Mouse (Mus musculus) CH12.LX (cell line): ENCODE measurements around the gene Nf1.

Experiments
- CTCF ChIP-seq, 2 experiments: IDR thresholded peaks in 1 of 2; conservative IDR thresholded peaks in 1 of 2; 2 replicates each; pipeline ENCODE4 v1.5.1; 2011 to 2012; ENCODE audit warnings: low read depth in 2 of 2, low read length in 2 of 2, improper control_type of control experiment in 1 of 2, inconsistent platforms in 1 of 2, mild to moderate bottlenecking in 1 of 2, moderate library complexity in 1 of 2
- KAT2A ChIP-seq: IDR thresholded peaks from 2 replicates; pipeline ENCODE4 v1.6.1; 2012; ENCODE audit warnings: low read length, improper control_type of control experiment, inconsistent platforms; ENCODE audit not compliant: insufficient replicate concordance
- MAFK ChIP-seq: IDR thresholded peaks from 2 replicates; pipeline ENCODE4 v1.6.1; 2011; ENCODE audit warnings: low read length, improper control_type of control experiment; ENCODE audit not compliant: insufficient replicate concordance
- MXI1 ChIP-seq: IDR thresholded peaks from 2 replicates; pipeline ENCODE4 v1.6.1; 2011; ENCODE audit warnings: mild to moderate bottlenecking, low read depth, low read length, improper control_type of control experiment
- POLR2A ChIP-seq: IDR thresholded peaks from 2 replicates; pipeline ENCODE4 v1.6.1; 2011; ENCODE audit warnings: low read depth, mild to moderate bottlenecking, improper control_type of control experiment, low read length
- RCOR1 ChIP-seq: conservative IDR thresholded peaks from 2 replicates; pipeline ENCODE4 v1.6.1; 2012; ENCODE audit warnings: low read depth, mild to moderate bottlenecking, inconsistent platforms, low read length, improper control_type of control experiment
- ZC3H11A ChIP-seq: IDR thresholded peaks from 2 replicates; pipeline ENCODE4 v1.6.1; 2012; ENCODE audit warnings: low read depth, mild to moderate bottlenecking, inconsistent platforms, low read length, improper control_type of control experiment

DNA sequence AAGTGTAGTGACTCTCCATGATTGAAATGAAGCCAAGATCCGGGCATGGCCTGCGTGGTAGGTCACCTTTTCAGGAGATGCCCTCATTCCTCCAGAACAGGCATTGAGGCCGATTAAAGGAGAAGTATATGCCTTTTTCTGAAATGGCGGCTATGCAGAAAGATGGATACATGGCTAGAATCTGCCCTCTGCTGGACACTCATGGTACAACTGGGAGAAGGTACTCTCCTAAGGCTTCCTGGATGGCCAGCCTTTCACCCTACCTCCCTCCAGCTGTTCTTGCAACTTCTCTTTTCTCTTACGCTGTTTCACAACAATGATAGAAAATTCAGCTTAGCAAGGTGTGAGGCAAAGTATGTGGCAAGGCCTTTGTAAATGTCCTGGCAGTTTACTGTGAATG is 238.2 kb downstream of the Nf1 start:
- TF ChIP-seq POLR2A = no peak
- TF ChIP-seq RCOR1 = no peak
- TF ChIP-seq CTCF (conservative IDR thresholded peaks at IDR 0.05 in 1 of 2, IDR thresholded peaks at IDR 0.05 in 1 of 2; ENCODE audit: low read depth in 2 of 2, low read length in 2 of 2) = peak; percentile 97
- TF ChIP-seq MAFK = no peak
- no peak for TF ChIP-seq KAT2A
- TF ChIP-seq MXI1 = no peak
- TF ChIP-seq ZC3H11A = peak; percentile 96
